Mouse (Mus musculus) testis, postnatal 10 days (tissue): ENCODE measurements at regions not wholly inside any gene's neighbourhood (a gene's known extent, or its start where the extent isn't known, plus 50 kb on each side); places are given as distances from the start of the nearest gene placed in this dataset.

Source experiments
- DNase-seq: peaks from one replicate; pipeline ENCODE4 v3.0.0; 2021; ENCODE audit warnings: low spot score

DNA sequence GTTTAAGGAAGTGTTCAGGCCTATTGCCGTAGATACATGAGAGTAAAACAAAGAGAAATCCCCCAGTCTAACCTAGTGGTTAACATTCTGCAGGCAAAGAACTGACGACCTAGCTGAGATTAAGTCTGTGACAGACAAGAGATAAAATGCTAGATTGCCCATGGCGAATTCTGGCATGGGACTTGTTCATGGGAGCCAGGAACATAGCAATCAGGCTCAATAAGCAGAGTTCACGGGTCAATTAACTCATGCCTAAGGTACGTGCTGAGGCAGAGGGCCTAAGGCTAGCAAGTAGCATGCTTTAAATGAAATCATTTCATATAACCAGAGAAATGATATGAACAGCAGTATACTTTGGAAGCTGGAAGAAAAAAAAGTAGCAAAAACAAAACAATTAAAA, 1119.2 kb upstream of the Adgrl2 start:
- DNase-seq, result no peak

DNA sequence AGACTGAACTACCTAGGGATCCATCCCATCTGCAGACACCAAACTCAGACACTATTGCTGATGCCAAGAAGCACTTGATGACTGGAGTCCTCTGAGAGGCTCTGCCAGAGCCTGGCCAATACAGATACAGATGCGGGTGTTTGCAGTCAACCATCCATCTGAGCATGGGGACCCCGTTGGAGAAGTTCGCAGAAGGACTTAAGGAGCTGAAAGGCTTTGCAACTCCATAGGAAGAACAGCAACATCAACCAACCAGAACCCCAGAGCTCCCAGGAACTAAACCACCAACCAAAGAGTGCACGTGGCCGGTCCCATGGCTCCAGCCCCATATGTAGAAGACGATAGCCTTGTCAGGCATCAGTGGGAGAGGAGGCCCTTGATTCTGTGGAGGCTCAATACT, 1121.9 kb upstream of the Adgrl2 start:
- no peak for DNase-seq

DNA sequence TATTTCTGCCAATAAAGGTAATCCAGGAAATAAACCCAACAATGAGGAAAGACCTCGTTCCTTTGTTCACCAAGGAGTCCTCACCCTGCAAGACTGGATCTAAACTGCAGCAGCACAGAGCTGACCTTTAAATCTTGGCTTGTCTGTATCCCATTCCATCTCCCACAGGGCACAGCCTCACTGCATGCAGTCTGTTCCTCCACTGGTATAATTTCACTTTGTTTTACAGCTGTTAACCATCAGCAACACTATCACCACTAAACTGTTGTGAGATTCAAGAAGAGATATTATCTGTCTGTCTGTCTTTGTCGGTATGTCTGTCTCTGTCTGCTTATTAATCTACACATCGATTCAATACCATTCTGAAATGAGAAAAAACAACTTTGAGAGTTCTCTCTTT, 1129.5 kb upstream of the Adgrl2 start:
- DNase-seq, result no peak

DNA sequence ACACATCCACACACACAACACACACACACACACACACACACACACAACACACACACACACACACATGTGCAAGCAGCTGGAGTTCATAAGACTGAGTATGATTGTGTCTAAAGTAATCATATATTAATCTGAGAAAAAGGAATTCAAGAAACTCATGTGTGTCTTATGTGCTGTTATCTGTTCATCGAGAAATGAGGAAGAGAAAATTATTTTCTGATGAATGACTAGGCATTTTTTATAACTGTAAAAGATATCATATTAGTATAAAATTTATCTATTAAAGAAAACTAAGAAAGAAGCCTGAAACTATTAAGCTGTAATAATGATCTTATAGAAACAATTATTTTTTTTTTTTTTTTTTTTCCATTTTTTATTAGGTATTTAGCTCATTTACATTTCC, 1156.3 kb upstream of the Adgrl2 start:
- DNase-seq, result no peak

DNA sequence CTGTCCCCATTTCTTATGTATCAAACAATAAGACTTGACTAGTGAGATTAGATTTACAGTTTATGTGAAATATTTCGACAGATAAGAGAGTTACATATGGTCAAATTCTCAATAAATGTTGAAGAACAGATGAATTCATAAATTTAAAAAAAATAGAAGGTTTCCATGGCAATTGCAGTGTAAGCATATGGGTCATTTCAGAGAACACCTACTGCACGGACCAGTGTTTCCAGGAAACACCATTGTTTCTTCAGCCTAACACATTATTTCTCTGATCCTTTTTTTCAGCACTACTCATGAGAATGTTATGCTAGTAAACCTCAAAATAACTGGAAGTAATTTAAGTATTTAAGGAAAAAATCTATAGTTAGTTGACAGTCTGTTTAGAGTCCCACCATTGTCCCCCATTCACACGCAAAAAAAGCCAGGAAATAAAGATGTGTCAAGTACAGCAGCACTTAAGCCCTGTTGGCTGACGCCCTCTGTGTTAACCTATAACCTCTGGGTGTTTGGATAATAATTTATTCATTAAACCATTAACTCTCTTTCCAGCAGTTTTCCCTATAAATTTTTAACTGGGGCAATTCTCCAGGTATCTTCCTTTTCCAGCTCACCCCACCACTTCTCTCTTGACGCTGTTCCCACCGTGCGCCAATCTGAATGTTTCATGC, 1160.9 kb upstream of the Adgrl2 start:
- no peak for DNase-seq

DNA sequence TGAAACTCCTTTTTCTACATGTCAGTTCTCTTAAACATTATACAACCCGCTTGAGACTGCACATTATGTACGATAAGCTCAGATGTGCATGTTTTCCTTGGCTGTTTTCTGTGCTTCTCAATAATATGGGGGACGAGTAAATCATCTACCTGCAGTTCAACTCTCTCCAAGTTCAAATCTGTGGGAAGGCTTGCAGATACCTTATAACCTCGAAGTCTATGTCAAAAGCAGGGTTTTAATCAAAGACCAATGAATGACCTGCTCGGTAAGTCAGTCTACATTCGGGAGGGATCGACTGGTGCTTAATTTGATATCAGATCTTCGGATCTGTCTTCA, 1161.4 kb upstream of the Adgrl2 start:
- DNase-seq, result no peak

DNA sequence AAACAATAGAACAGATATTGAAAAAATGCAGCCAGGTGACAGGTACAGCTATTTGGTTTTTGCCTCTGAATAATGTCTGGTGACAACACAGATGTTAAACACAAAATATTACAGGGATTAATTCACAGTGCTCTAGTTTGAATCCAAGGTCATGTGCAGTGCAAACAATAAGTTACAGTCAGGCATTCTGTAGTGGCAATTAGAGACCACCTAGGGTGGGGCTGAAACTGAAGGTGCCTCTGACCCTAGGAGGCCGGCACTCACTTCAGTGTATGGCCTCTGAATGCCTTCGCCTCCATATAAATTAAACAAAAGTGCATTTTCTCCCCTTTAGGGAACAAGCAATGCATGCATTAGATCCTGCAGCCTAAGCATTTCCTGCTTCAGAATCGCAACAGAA, 1162.5 kb upstream of the Adgrl2 start:
- no peak for DNase-seq

DNA sequence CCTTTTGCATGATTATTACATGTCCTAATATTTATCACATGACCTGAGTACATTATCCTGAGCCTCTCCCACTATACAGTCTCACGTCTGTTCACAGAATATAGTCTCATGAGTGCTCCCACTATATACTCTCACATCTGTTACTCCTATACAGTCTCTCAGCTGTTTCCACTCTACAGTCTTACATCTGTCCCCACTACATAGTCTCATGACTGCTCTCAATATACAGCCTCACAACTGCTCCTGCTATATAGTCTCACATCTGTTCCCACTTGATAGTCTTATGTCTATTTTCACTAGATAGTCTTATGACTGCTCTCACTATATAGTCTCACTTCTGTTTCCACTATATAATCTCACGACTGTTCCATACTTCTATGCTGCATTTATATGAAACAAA, 1195.5 kb upstream of the Adgrl2 start:
- DNase-seq, result no peak

DNA sequence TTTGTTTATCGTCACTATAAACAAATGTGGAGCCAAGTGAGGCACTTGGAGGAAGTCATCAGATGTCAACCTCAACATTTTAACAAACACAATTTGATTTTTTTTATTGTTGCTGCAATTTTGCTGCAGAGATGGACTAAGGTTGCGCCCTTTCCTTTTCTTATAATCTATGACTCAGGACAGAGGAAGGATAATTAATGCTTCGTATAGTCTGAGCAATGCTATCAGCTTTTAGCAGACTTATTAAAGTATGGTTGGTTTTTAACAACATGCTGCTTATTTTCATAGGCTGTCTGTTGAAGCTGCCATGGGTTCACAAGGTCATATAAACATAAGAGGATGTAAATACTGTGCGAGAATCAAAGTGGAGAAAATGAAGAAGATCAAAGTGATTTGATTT, 1202.8 kb upstream of the Adgrl2 start:
- no peak for DNase-seq

DNA sequence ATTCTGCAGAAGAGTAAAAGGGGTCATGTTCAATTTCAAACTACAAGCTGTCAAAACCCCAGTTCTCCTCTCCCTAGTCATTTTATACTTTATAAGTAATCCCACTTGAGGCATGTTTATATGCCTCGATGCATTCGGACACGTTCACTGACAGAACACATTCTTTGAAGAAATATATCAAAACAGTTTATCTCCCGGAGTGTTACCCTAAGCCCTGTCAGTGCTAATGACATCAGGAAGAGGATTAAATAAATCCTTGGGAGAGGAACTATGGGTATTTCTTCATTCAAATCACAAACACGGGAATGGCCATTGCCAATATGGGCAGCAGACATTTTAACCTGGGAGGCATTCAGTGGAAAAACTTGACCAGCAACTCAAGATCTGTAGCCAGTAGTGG, 1208.1 kb upstream of the Adgrl2 start:
- DNase-seq, result no peak

DNA sequence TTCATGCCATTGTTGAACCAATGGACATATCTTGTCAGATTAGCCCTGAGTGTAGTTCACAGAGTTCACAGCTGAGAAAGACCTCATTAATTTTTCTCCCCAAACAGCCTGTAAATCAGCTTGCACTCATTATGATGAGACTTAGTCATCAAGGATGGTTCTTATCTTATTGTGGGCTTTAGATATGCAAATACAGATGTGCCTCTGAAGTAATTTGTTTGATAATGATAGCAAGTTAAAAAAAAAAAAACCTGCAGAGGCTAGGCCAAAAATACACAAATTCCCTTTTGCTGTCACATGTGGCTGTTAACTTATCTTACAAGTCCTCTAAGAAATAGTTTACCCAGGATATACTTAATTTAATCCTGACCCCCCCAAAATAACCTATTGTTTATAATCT, 1215.5 kb upstream of the Adgrl2 start:
- no peak for DNase-seq

DNA sequence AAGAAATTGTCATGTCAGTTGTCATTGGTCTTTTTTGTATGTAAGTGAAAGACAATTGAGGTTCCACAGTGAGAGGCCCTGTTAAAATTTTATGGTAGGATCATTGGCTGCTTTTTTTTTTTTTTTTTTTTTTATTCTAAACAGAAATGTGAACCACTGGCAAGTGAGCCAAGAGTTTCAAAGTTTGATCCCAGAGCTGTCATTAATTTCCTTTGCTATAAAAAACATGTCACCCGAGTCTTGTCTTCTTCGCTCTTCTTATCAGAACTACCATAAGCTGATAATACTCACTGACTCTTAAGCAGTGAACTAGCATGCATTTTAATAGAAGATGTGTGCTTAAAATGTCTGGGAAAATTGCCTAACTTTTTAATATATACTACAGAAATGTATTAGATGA, 1204.4 kb upstream of the Adgrl4 start:
- no peak for DNase-seq

DNA sequence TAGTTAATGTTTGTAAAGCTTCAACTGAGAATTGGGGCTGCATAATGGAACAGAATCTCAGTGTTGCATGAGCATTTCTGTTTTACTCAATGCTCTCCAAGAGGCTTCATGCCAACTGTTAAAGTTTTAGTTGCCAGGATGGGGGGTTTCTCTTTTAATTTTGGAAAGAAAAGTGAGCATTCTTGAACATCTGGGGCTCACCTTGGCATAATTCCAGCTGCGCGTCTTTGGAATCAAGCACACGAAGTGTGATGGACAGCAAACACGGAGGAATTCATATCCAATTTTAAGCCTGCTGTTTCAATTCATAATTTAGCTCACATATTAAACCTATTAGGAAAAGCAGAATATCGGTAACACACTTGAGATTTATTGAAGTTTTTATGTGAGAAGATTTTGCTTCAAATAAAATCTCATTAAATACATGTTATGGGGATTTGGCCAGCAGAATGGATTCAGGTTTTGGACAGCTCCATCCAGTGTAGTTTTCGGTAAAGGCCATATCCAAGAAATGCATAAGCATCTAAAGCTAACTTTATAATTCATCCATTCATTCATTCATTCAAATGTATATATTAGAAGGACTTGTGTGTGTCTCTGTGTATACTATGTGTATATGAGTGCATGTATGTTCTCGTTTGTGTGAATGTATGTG, 1200.6 kb upstream of the Adgrl4 start:
- DNase-seq, result no peak

DNA sequence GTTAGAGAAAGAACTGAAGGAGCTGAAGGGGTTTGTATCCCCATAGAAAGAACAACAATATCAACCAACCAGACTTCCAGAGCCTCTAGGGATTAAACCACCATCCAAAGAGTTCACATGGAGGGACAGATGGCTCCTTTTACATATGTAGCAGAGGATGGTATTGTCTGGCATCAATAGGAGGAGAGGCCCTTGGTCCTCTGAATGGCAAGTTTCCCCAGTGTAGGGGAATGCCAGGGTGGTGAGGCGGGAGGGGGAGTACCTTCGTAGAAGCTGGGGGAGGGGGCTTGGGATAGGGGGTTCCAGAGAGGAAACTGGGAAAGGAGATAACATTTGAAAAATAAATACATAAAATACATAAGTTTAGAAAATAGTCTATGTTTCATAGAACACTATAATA, 1162.6 kb upstream of the Adgrl4 start:
- DNase-seq, result no peak

DNA sequence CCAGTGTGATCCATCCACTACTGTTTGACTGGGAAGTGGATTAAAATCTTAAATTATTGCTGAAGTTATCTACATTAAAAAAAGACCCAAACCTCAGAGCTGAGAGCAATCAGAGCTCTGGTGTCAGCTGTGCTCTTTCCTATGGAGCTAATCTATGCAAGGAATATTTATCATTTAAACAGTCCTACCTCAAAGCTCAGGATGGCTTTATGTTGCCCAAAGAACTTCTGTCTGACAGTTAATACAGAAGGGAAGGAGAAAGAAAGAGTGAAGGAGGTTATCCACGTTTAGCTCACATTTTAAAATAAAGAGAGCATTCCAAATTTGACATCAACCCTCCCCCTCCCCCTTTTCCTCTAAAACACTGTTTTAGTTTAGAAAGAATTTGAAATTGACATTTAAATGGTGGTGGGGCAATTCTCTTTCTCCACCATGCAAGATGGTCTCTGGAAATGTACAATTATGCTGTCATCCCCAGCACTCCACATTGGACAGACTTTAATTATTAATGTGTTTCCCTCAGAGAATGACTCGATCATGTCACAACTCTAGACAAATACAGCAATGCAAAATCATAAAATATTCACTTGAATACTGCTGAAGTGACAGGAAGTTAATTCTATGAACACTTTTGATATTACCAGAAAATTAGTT, 1141.5 kb upstream of the Adgrl4 start:
- no peak for DNase-seq

DNA sequence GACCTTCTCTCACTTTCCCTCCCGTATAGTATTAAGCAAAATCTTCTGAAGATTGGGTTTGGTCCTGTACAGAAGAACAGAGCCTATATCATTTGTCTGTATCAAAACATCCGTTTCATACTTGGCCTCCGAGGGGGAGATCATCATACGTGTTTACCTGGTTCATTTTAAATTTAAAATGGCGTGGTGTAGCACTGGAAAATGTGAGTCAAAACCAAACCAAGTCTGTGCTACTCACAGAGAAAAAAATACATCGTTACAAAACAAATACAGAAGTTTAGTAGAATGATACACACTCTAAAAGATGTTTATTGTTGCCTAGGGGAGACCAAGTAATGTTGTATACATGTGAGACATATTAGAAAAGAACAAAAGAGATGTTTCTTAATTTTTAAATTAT, 1108.9 kb upstream of the Adgrl4 start:
- no peak for DNase-seq

DNA sequence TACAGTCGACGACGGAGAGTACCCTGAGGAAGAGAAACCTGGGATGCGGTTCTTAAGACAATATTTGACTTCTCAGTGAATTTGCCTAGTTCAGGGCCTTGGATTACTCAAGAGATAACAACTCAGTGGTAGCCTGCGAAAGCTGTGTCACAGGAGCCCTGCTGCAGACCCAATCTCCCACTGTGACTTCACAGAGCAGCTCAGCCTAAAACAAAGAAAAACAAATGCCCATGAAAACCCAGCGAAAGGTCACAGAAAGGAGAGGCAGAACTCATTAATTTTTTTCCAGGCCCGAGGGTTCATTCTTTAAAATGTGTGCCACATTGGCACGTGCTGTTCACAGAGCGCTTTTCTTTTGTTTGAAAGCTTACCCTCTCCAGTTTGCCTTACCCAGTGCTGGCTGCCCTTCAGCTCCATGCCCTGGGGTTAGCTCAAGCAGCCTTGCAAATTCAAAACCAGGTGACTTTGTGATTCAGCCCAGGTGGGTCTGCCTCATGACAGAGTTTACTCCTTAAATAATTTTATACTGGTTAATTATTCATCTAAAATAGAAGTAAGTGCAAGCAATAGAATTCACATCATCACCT, 1085.5 kb upstream of the Adgrl4 start:
- no peak for DNase-seq

DNA sequence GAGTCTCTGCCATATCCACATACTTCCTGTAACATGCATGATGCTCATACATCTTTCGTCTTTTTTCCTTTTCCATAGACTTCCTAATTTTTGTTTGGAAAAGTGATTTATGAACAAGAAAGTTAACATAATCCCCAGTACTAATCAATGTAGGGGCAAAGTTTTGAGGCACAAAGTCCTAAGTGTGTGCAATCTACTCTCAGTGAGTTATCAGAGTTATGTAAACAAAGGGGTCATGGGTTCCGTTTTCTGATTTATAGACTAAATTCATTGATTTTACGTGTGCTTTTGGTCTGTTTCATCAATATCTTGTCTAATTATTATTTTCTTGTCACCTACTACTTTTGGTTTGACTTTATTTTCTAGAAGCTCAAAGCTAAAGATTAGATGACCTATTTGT, 1071.9 kb upstream of the Adgrl4 start:
- DNase-seq, result no peak

DNA sequence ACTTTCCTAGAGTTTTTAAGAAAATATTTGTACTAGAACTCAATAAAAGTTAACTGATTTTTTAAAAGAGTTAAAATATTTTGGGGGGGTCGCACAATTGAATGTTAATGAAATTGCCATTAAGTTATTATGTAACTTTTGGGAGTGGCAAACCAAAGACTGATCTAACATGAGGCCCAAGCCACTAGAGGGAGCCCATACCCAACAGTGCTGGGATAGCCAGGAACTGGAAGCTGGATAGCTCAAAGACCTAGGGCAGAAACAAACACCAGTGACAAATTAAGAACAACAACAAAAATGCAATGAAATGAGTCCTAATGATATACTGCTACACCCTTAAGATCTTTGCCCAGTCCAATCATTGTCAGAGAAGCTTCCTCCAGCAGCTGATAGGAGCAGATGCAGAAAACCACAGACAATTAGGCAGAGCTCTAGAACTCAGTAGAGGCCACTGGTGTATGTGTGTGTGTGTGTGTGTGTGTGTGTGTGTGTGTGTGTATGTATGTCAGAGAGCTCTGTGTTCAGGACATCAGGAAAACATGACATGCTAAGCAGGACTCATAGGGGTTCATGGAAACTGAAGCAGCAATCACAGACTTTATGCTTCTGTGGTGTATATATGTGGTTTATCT, 1052.6 kb upstream of the Adgrl4 start:
- peak; percentile 60 for DNase-seq

DNA sequence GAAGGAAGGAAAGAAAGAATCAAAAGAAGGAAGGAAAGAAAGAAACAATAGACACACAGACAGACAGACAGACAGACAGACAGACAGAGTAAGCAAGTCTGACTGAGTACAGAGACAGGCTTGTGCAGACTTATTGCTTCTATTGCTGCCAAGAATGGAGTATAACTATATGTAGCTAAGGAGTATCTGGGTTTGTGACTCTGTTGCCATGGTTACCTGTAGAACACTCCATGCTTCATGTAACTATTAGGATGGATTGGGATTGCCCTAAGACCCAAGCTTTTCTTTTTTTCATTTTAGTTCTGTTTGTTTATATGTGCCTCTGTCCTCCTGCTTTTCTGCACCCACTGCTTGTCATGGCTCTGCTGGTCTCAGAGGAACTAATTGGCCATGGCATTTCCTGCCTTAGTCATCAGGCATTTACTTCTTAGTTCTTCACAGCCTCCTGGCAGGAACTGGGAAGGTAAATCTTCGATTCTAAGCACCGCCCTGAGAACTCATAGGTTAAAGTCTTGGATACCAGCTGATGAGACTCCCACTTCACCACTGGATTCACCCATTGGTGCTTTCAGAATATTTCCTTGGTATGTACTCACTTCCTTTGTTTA, 1035.9 kb upstream of the Adgrl4 start:
- DNase-seq, result no peak

DNA sequence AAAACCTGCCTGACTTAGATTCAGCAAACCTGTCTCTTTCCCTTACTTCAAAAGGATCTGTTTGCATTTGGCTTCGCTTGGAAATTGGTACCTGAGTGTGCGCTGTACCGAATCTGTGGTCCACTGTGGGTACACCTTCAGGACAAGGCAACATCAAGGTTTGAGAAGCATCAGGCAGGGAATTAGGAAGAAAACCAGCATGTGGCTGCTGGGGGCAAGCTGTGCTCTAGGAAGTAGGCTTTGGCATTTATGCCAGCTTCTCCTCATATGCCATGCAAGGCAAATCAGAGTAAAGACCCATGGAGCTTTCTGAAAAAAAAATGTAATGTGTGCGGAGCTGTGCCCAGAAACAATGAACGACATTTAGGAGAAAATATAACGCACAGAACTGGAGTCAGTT, 1031.6 kb upstream of the Adgrl4 start:
- DNase-seq, result no peak

DNA sequence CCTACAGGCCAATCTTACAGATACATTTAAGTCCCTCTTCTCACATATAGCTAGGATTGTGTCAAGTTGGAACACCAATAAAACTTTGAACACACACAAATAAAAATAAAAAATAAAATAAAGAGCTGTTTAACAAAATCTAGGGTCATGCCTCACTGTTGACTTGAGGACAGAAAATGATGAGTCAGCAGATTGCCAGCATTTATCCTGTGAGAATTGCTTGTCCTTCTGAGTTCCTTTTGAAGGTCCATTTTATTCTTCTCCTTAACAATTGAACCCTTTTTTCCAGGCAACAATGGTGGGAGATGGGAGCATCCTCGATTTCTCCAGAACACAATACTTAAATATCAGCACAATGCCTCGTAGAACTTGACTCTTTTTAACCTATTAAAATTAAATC, 1022.4 kb upstream of the Adgrl4 start:
- DNase-seq, result no peak

DNA sequence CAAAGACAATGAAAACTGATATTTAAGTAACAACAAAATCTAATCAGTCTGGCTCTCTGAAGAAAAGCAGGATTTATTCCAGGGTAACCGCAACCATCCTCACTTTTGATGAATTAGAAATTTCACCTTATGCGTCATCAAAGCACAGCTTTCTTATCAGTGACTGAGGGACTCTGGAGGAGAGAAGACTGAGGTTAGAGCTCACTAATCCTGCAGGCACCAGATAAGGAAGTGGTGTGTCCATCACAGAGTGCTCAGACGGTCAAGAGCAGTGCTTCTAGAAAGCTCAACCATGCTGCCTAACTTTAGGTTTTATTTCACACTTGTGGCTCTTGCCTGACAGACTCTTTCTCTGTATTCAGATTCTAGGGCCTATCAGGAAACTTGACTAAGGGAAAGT, 1021.2 kb upstream of the Adgrl4 start:
- DNase-seq, result no peak
